Comparison of ENCODE assay signal across 21 mouse cellular contexts in genomic region chr7:82679901-82680300, GRCm38 (mm10). TPM values are rescaled to one million over a fixed set of nuclear protein-coding genes. Genes with fewer than 3 reads are reported as not detected.
"Had no signal": no experiment of that assay in that cellular context is flagged by ENCODE, and none has a peak within 500 bp of the region (broad histone marks: within the 10 kb centered on the region; RNA-seq: fewer than 3 reads in every experiment).

No protein-coding gene starts in this region.

- DNase-seq: kidney, adult 2 months; kidney, postnatal 25 days; left cerebral cortex, postnatal 4 days; liver, embryonic 13.5 days; lung, postnatal 10 days; lung, postnatal 36 days; thymus, adult 2 months; thymus, postnatal 14 days; thymus, postnatal 4 days had no signal

- H3K4me1 ChIP-seq: limb, embryonic 12.5 days; limb, embryonic 15.5 days; liver, embryonic 13.5 days; midbrain, embryonic 10.5 days; midbrain, embryonic 13.5 days; neural tube, embryonic 13.5 days had no signal

- H3K4me2 ChIP-seq: limb, embryonic 12.5 days; limb, embryonic 15.5 days; liver, embryonic 13.5 days; lung, embryonic 15.5 days; midbrain, embryonic 13.5 days; neural tube, embryonic 13.5 days had no signal

- H3K27ac ChIP-seq: kidney, postnatal 0 days; limb, embryonic 12.5 days; limb, embryonic 15.5 days; liver, embryonic 13.5 days; lung, embryonic 15.5 days; midbrain, embryonic 10.5 days; midbrain, embryonic 13.5 days; neural tube, embryonic 13.5 days had no signal

- ATAC-seq: midbrain, embryonic 13.5 days; midbrain, embryonic 16.5 days had no signal

- H3K4me3 ChIP-seq: limb, embryonic 12.5 days; limb, embryonic 15.5 days; liver, embryonic 13.5 days; lung, embryonic 15.5 days; megakaryocyte, embryonic 14.5 days; midbrain, embryonic 10.5 days; midbrain, embryonic 13.5 days; myocyte; neural tube, embryonic 13.5 days had no signal

- H3K9ac ChIP-seq: limb, embryonic 12.5 days; limb, embryonic 15.5 days; liver, embryonic 13.5 days; lung, embryonic 15.5 days; midbrain, embryonic 13.5 days; neural tube, embryonic 13.5 days had no signal

- H3K27me3 ChIP-seq: limb, embryonic 12.5 days; limb, embryonic 15.5 days; liver, embryonic 13.5 days; lung, embryonic 15.5 days; megakaryocyte, embryonic 14.5 days; midbrain, embryonic 13.5 days; neural tube, embryonic 13.5 days had no signal

- H3K9me3 ChIP-seq: limb, embryonic 12.5 days; limb, embryonic 15.5 days; liver, embryonic 13.5 days; lung, embryonic 15.5 days; megakaryocyte, embryonic 14.5 days; midbrain, embryonic 10.5 days; midbrain, embryonic 13.5 days; neural tube, embryonic 13.5 days had no signal

RNA-seq across cellular contexts. Expression of gene Saxo2, which starts 31.6 kb away (rescaled TPM):
- total RNA-seq: monocyte, adult 5-6 weeks; neutrophil, adult 5-6 weeks had no signal
